Mouse (Mus musculus): Measurements from ENCODE around the gene Sorbs2. TPM values are rescaled to one million over a fixed set of nuclear protein-coding genes. Genes with fewer than 3 reads are reported as not detected.

The Sorbs2 gene
- polyA plus RNA-seq, 1 experiment from 2014 or later: 113 TPM

DNA sequence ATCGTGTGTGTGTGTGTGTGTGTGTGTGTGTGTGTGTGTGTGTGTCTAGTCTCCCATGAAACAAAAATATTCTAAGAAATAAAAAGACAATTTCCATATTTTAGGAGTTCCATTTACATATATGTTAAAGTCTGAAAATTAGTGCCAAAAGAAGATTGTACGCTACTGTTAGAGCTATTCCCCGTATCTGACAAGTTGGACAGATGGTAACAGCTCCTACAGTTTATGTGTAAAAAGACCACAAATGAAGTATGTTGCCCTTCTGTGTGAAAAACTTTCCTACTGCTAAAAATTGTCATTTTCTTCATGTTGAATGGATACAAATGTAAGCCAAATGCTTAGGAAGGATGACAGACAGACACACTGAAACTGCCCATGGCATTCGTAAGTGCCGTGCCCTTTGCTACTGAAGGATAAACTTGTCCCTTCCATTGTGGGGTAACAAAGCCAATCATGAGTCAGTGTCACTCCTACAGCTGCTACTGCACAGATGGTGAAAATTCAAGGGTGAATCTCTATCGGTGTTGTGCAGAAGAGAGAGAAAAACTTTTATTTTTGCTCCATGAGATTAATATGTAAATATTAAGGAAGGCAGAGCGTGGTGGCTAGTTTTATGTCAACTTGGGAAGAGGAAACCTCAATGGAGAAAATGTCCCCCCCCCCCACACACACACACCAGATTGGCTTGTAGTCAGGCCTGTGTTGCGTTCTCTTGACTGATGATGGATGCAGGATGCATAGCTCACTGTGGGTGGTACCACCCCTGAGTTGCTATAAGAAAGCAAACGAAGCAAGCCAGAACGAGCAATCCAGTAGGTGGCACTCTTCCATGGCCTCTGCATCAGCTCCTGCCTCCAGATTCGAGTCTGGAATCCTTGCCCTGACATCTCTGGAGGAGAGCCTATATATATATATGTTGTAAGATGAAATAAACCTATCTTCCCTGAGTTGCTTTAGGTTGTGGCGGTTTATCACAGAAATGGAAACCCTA is 244.2 kb downstream of the Sorbs2 start:
- Histone ChIP-seq H3K36me3 (replicated peaks) (no peaks in the 10 kb centered on the region; the same call in 1 of the 2 replicates), H3K4me3 (replicated peaks) (no peak overlapping the region), H3K4me2 (no peak overlapping the region), H3K27ac (no peak overlapping the region), H3K4me1 (peaks cover 5% of the 10 kb centered on the region; the same call in 1 of the 2 replicates), H3K9me3 (no peaks in the 10 kb centered on the region), H3K9ac (no peak overlapping the region), H3K27me3 (no peaks in the 10 kb centered on the region)
- WGBS: 70% methylated on average over 12 of the region's 12 CpGs
- 0 out of 2 replicates have a peak, but pooled peaks have one; percentile 30 for ATAC-seq (ENCODE audit: low FRiP score)

DNA sequence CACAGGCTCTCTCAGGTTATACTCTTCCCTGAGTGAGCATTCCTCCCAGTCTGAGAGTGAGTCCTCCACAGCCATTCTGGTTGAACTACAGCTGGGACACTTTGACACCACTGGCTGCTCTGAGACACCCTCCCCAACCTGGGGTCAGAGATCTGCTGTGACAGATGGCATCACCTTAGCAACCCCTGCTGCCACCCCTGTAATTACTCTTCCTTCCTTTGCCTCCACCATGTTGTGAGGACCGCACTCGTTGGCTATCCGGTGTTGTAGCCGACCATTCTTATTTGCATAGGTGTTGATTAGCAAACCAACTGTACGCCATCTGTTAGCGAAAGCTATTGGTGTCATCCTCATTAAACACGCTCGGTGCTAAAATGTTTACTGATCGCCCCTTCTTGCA is 247.9 kb downstream of the Sorbs2 start:
- Histone ChIP-seq H3K27me3 (no peaks in the 10 kb centered on the region), H3K36me3 (replicated peaks) (peaks cover 10% of the 10 kb centered on the region), H3K9ac (no peak overlapping the region), H3K4me2 (no peak overlapping the region), H3K9me3 (no peaks in the 10 kb centered on the region), H3K4me3 (replicated peaks) (no peak overlapping the region), H3K4me1 (0 out of 2 replicates have a peak, but pooled peaks cover 2% of the 10 kb centered on the region), H3K27ac (peak overlapping the region; percentile 65)
- peak; percentile 71 for ATAC-seq (ENCODE audit: low FRiP score)
- WGBS: 81% methylated on average over 9 of the region's 9 CpGs

DNA sequence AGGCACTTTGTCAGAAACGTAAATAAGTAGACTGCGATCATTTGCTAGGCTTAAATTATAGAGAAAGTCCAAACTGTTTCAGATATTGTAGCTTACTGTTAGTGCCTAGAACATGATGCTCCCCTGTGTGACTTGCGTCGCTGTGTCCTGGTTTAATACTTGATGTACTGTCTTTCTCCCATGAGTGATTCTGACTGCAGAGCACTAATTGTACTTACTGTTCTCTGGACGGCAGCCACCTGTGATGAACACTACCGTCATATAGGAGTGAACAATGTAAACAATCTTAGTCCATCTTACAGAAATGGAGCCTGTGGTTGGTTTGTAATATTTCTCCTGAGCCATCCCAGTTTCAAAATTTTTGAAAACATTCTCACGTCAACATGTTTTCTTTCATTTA is 248.4 kb downstream of the Sorbs2 start:
- Histone ChIP-seq H3K4me3 (replicated peaks) (no peak overlapping the region), H3K4me2 (no peak overlapping the region), H3K9ac (no peak overlapping the region), H3K27ac (0 out of 2 replicates have a peak overlapping the region, but pooled peaks have one; percentile 20), H3K9me3 (no peaks in the 10 kb centered on the region), H3K4me1 (0 out of 2 replicates have a peak, but pooled peaks cover 2% of the 10 kb centered on the region), H3K36me3 (replicated peaks) (peaks cover 13% of the 10 kb centered on the region), H3K27me3 (no peaks in the 10 kb centered on the region)
- ATAC-seq (ENCODE audit: low FRiP score): no peak
- WGBS: 84% methylated on average over 7 of the region's 7 CpGs

DNA sequence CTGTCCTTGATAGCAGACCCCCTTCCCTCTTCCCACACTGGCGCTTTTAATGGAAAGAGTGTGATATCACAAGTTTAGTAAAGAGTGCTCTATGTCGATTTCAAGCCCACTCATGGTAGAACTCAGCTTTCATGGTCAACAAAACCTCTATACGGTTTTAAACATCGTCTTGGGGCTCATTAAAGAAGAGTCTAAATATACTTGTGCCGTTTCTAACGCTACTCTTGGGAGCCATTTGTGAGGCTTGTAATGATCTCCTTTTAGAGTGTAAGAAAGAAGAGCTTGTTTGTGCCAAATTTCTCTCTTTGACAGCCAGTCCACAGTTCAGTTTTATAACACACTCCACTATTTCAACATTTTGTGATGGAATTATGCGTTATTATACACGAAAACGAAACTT is 253.0 kb downstream of the Sorbs2 start:
- H3K4me2 ChIP-seq: no peak overlapping the region
- H3K27me3 ChIP-seq: no peaks in the 10 kb centered on the region
- peaks cover 22% of the 10 kb centered on the region for H3K36me3 ChIP-seq (replicated peaks)
- no peaks in the 10 kb centered on the region for H3K9me3 ChIP-seq
- no peak overlapping the region for H3K4me3 ChIP-seq (replicated peaks)
- H3K4me1 ChIP-seq: no peaks in the 10 kb centered on the region; the same call in none of the 2 replicates
- 89% methylated on average over 9 of the region's 9 CpGs for WGBS
- no peak for ATAC-seq (ENCODE audit: low FRiP score)
- no peak overlapping the region for H3K27ac ChIP-seq
- H3K9ac ChIP-seq: no peak overlapping the region

DNA sequence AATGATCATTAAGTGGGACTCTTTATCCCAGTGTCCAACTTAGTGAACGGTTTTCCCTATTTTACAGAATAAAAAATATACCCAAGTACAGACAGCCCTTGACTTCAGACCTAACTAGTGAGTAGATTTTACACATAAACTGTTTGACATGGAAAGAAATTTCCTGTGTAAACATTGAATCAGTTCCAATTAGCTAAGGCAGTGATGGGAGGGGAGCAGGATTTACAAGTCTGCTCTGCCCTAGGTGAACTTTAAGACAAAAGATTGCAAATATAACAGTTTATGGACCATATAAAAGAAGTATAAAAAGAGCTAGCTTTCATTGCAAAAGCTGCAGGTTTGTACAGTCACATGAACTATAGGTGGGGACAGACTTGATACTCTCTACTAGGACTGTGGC is 253.5 kb downstream of the Sorbs2 start:
- Histone ChIP-seq H3K9ac (no peak overlapping the region), H3K4me2 (no peak overlapping the region), H3K36me3 (replicated peaks) (peaks cover 22% of the 10 kb centered on the region), H3K27me3 (no peaks in the 10 kb centered on the region), H3K4me1 (no peaks in the 10 kb centered on the region; the same call in none of the 2 replicates), H3K27ac (no peak overlapping the region), H3K4me3 (replicated peaks) (no peak overlapping the region), H3K9me3 (no peaks in the 10 kb centered on the region)
- WGBS: 88% methylated on average over 1 of the region's 1 CpGs
- ATAC-seq (ENCODE audit: low FRiP score): no peak

DNA sequence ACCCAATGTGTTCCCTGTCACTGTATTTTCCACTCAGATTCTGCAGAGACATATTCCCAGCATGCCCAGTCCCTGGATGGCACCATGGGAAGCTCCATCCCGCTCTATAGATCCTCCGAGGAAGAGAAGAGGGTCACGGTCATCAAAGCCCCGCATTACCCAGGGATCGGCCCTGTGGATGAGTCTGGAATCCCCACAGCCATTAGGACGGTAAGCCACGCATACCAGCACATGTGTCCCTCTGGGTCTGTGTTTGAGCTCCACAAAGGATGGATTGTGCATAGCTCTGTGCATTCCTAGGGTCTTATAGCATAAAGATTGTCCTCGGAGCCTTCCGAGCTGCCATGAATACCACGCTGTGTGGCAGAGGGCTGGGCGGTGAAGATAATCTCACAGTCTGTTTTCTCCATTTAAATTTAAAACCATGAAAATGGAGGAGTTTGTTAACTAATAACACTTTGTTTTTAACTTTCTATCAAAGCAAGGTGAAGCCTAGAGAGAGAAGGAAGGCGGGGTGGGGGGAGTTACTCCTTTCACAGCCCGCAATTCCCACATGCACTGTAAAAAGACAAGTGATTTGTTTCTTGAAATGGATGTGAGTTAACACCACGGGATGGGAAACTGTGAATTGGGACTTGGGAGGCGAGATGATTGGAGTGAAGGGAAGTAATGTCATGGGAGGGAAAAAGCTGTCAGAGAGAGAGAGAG is 255.5 kb downstream of the Sorbs2 start:
- Histone ChIP-seq H3K9me3 (no peaks in the 10 kb centered on the region), H3K4me3 (replicated peaks) (no peak overlapping the region), H3K4me2 (no peak overlapping the region), H3K27ac (no peak overlapping the region), H3K9ac (no peak overlapping the region), H3K4me1 (no peaks in the 10 kb centered on the region; the same call in none of the 2 replicates), H3K36me3 (replicated peaks) (peaks cover 22% of the 10 kb centered on the region), H3K27me3 (no peaks in the 10 kb centered on the region)
- no peak for ATAC-seq (ENCODE audit: low FRiP score)
- WGBS: 79% methylated on average over 15 of the region's 15 CpGs

DNA sequence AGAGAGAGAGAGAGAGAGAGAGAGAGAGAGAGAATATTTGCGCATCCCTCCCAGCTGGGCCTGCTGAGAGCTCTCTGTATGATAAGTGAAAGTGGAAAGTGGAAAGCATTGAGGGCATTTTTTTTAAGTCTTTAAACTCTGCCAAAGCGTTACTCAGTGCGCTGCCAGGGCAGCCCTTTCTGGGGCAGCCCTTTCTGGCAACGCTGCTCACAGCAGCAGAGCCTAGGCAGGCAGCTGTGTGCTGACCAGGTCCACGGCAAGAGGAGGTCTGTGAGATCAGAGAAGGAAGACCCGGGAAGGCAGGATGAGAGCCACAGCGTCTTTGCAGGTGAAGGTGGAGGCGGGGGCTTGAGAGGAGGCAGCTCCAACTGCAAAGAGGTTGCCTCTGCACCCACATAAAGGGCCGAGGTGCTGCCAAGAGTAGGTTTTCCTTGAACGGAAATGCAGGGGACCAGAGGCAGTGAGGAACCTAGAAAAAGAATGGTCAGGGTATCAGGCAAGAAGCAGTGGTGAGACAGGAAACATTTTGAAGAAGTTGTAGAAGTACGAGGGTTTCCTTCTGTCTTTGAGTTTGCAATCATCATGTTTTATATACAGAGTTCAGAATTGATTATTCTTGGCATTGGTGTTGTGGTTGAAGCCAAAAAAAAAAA is 256.2 kb downstream of the Sorbs2 start:
- Histone ChIP-seq H3K36me3 (replicated peaks) (peaks cover 22% of the 10 kb centered on the region), H3K27ac (no peak overlapping the region), H3K4me3 (replicated peaks) (no peak overlapping the region), H3K9ac (no peak overlapping the region), H3K4me2 (no peak overlapping the region), H3K9me3 (no peaks in the 10 kb centered on the region), H3K4me1 (no peaks in the 10 kb centered on the region; the same call in none of the 2 replicates), H3K27me3 (no peaks in the 10 kb centered on the region)
- 69% methylated on average over 11 of the region's 11 CpGs for WGBS
- ATAC-seq (ENCODE audit: low FRiP score): no peak

DNA sequence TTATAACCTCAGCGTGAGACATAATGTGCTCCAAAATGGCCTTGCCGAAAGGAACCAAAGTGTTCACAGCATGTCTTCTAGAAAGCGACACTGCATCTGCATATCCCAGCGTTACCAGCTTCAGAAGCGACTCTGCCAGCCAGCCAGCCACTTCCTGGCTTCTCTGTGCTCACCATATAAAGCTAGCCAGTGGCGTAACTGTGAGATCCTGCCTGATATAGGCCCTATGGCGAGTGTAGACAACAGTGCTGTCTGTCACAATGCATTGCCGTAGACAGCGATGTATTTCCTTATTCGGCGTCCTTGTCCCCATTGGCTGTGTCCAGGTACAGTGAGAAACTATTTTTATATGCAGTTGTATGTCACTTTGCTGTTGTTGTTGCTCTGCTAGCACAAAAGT is 258.6 kb downstream of the Sorbs2 start:
- Histone ChIP-seq H3K9ac (no peak overlapping the region), H3K36me3 (replicated peaks) (peaks cover 23% of the 10 kb centered on the region), H3K9me3 (no peaks in the 10 kb centered on the region), H3K27ac (0 out of 2 replicates have a peak overlapping the region, but pooled peaks have one; percentile 25), H3K4me3 (replicated peaks) (no peak overlapping the region), H3K27me3 (no peaks in the 10 kb centered on the region), H3K4me1 (no peaks in the 10 kb centered on the region; the same call in none of the 2 replicates), H3K4me2 (no peak overlapping the region)
- ATAC-seq (ENCODE audit: low FRiP score): no peak
- 88% methylated on average over 11 of the region's 11 CpGs for WGBS

DNA sequence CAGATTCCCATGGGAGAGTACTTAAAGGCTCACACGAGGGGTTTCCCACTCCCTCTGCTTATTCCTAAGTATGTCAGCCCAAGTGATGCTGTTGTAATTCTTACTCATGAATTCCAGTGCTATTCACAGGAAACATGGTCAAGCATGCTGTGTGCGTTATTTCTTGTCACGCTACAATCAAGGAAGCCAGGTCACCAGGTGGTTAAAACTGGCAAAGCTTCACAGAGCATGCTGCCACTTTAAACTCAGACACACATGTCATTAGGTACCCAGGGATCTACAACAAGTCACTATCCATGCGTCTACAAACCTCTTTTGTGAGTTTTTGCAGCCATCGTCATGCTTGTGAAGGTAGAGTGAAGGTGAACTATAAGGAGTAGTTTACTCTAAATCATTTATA is 267.3 kb downstream of the Sorbs2 start:
- Histone ChIP-seq H3K27me3 (no peaks in the 10 kb centered on the region), H3K4me3 (replicated peaks) (no peak overlapping the region), H3K27ac (no peak overlapping the region), H3K4me2 (no peak overlapping the region), H3K4me1 (no peaks in the 10 kb centered on the region), H3K9ac (no peak overlapping the region), H3K36me3 (replicated peaks) (peaks cover 45% of the 10 kb centered on the region), H3K9me3 (no peaks in the 10 kb centered on the region)
- no peak for ATAC-seq (ENCODE audit: low FRiP score)
- WGBS: 86% methylated on average over 5 of the region's 5 CpGs

DNA sequence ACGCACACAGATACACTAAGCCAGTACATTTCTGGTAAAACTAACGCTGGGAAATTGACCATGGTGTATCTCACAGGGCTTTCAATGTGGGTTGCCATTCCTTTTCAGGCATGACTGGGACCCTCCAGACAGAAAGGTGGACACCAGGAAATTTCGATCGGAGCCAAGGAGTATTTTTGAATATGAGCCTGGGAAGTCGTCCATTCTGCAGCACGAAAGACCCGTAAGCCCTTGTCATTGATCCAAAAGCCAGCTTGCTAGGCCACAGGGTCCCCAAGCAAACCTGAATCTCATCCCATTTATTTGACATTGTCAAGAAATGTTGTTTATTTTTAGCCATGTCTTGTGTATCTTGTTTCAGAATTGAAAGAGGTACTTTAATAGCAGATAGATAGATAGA is 267.9 kb downstream of the Sorbs2 start:
- H3K4me3 ChIP-seq (replicated peaks): no peak overlapping the region
- no peak overlapping the region for H3K27ac ChIP-seq
- H3K27me3 ChIP-seq: no peaks in the 10 kb centered on the region
- 97% methylated on average over 7 of the region's 7 CpGs for WGBS
- no peak for ATAC-seq (ENCODE audit: low FRiP score)
- H3K9ac ChIP-seq: no peak overlapping the region
- H3K9me3 ChIP-seq: no peaks in the 10 kb centered on the region
- H3K36me3 ChIP-seq (replicated peaks): peaks cover 39% of the 10 kb centered on the region
- H3K4me2 ChIP-seq: no peak overlapping the region
- H3K4me1 ChIP-seq: no peaks in the 10 kb centered on the region

DNA sequence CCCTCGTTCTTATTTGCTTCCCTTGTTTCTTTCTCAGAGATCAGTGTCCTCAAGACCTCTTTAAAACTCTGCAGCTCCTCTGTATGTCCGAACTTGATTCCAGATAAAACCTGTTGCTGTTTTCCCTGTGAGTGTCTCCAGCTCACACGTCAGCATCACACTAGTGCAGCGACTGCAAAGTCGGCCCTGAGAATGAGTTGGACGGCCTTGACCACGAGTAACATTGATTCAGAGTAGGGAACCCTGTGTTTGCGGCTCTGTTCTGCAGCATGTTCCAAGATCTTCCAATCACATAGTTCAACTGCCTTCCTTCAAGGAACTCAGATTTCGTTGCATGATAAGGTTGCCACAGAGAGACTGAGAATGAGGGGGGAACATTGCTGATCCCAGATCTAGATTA is 268.8 kb downstream of the Sorbs2 start:
- Histone ChIP-seq H3K4me3 (replicated peaks) (no peak overlapping the region), H3K4me1 (no peaks in the 10 kb centered on the region), H3K9me3 (no peaks in the 10 kb centered on the region), H3K9ac (no peak overlapping the region), H3K27ac (no peak overlapping the region), H3K36me3 (replicated peaks) (peaks cover 31% of the 10 kb centered on the region), H3K27me3 (no peaks in the 10 kb centered on the region), H3K4me2 (no peak overlapping the region)
- no peak for ATAC-seq (ENCODE audit: low FRiP score)
- 93% methylated on average over 9 of the region's 9 CpGs for WGBS

DNA sequence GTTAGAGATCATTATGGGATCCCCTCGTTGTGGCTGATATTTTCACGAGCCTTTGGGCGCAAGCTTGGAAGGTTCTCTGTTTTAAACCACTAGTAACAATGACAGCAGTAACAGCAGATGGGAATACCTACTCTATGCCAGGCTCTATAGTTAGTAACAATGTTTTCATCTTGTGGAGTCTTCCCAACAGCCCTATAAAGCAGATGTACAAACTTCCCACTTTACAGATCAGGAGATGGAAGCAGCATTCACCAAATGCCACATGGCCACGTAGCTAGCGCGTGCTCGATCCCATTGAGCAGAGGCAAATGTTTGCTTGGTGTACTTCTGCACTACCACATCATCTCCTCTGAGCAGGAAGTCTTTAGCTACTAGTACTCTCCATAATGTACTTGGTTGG is 269.4 kb downstream of the Sorbs2 start:
- Histone ChIP-seq H3K27me3 (no peaks in the 10 kb centered on the region), H3K27ac (no peak overlapping the region), H3K4me1 (no peaks in the 10 kb centered on the region), H3K4me3 (replicated peaks) (no peak overlapping the region), H3K9ac (no peak overlapping the region), H3K4me2 (no peak overlapping the region), H3K36me3 (replicated peaks) (peaks cover 31% of the 10 kb centered on the region), H3K9me3 (no peaks in the 10 kb centered on the region)
- WGBS: 97% methylated on average over 7 of the region's 7 CpGs
- no peak for ATAC-seq (ENCODE audit: low FRiP score)
